Mouse (Mus musculus): ENCODE data around the gene Tsc2.
"Not testable (repeated sequence)": the region's sequence is repeated elsewhere in the genome, so short reads cannot be mapped to it uniquely, and the experiment has no call there.

Gene Tsc2

GRCm38 (mm10) chr17:24632167-24632812 lies at the start of gene Tsc2, which contains the start of gene Nthl1:
Gene Tsc2 (minus strand): TSS chr17:24632630.
Gene Nthl1 (plus strand): TSS chr17:24632680.
- peak; percentile 91 for DNase-seq

- DNase-seq, result no peak
Observed at GRCm38 (mm10) chr17:24677500-24678080, 45.2 kb upstream of the Tsc2 start.

- DNase-seq, result no peak
Observed at GRCm38 (mm10) chr17:24676877-24677276, 44.4 kb upstream of the Tsc2 start.

GRCm38 (mm10) chr17:24676187-24676586 lies 43.8 kb upstream of the Tsc2 start:
- DNase-seq, result peak; percentile 75

- DNase-seq, result no peak
Observed at GRCm38 (mm10) chr17:24674277-24674676, 41.8 kb upstream of the Tsc2 start.

- DNase-seq, result peak; percentile 74
Observed at GRCm38 (mm10) chr17:24672141-24672540, 39.7 kb upstream of the Tsc2 start.

GRCm38 (mm10) chr17:24671346-24671745 lies 38.9 kb upstream of the Tsc2 start:
- DNase-seq, result no peak

GRCm38 (mm10) chr17:24670246-24670844 lies 37.9 kb upstream of the Tsc2 start:
- no peak for DNase-seq

- DNase-seq, result peak; percentile 98
Observed at GRCm38 (mm10) chr17:24669545-24670245, 37.3 kb upstream of the Tsc2 start, which contains the start of gene Zfp598. Gene Zfp598 (plus strand): TSS chr17:24669687.

GRCm38 (mm10) chr17:24669214-24669544 lies 36.7 kb upstream of the Tsc2 start:
- not testable (repeated sequence) for DNase-seq

- peak; percentile 77 for DNase-seq
Observed at GRCm38 (mm10) chr17:24667416-24667815, 35.0 kb upstream of the Tsc2 start.

GRCm38 (mm10) chr17:24667011-24667410 lies 34.6 kb upstream of the Tsc2 start:
- DNase-seq, result not testable (repeated sequence)

- DNase-seq, result peak; percentile 43
Observed at GRCm38 (mm10) chr17:24658017-24658758, 25.8 kb upstream of the Tsc2 start, which contains the start of gene Npw. Gene Npw (minus strand): TSS chr17:24658457.

GRCm38 (mm10) chr17:24654969-24655368 lies 22.5 kb upstream of the Tsc2 start:
- DNase-seq, result no peak

GRCm38 (mm10) chr17:24653967-24654710 lies 21.7 kb upstream of the Tsc2 start:
- DNase-seq, result peak; percentile 85

GRCm38 (mm10) chr17:24651835-24652234 lies 19.4 kb upstream of the Tsc2 start:
- DNase-seq, result no peak

- DNase-seq, result no peak
Observed at GRCm38 (mm10) chr17:24650766-24651165, 18.3 kb upstream of the Tsc2 start.

- DNase-seq, result peak; percentile 84
Observed at GRCm38 (mm10) chr17:24650070-24650616, 17.7 kb upstream of the Tsc2 start, which contains the start of gene Slc9a3r2. Gene Slc9a3r2 (minus strand): TSS chr17:24650327.

- peak; percentile 77 for DNase-seq
Observed at GRCm38 (mm10) chr17:24649581-24650069, 17.2 kb upstream of the Tsc2 start.

GRCm38 (mm10) chr17:24648731-24649377 lies 16.4 kb upstream of the Tsc2 start:
- DNase-seq, result no peak

GRCm38 (mm10) chr17:24647493-24647892 lies 15.1 kb upstream of the Tsc2 start:
- no peak for DNase-seq
